Mouse (Mus musculus) adrenal gland, adult 18-20 months (tissue): ENCODE data around the gene Carnmt1. TPM values are rescaled to one million over a fixed set of nuclear protein-coding genes. Genes with fewer than 3 reads are reported as not detected.

ENCODE experiments used
- DNase-seq, 2 experiments: peaks; one replicate each; pipeline ENCODE4 v3.0.0; 2021 to 2022; ENCODE audit warnings: low spot score in 2 of 2
- long read RNA-seq, 2 experiments: library from polyadenylated mRNA; stranded (forward); transcript quantifications; one replicate each; pipeline ENCODE4 v2.0.0; 2021
- total RNA-seq, 2 experiments: library from RNA; stranded (reverse); gene quantifications; 1 replicate in 1 of 2; 2 replicates in 1 of 2; pipeline ENCODE4 v1.2.3; 2021

Carnmt1 gene
- 10 to 100 TPM; 22.8 to 25.0 TPM for total RNA-seq
- long read RNA-seq, experiment 1, full-length matches to known transcripts, result 42 of 50 reads
- long read RNA-seq, experiment 1, partial matches to known transcripts, result 0 of 50 reads
- long read RNA-seq, experiment 1, other reads (novel, unspliced or antisense), result 8 of 50 reads
- long read RNA-seq, experiment 2, full-length matches to known transcripts, result 122 of 143 reads
- long read RNA-seq, experiment 2, partial matches to known transcripts, result 3 of 143 reads
- long read RNA-seq, experiment 2, other reads (novel, unspliced or antisense), result 18 of 143 reads

- DNase-seq, result peak; percentile 96 to 98
These were observed at the start of gene Carnmt1 for GRCm38 (mm10) chr19:18670608-18671007. Gene Carnmt1 (plus strand): TSS chr19:18670764.

GRCm38 (mm10) chr19:18623894-18624293, 46.7 kb upstream of the Carnmt1 start:
- no peak for DNase-seq

- DNase-seq, result no peak
These were observed 41.0 kb upstream of the Carnmt1 start for GRCm38 (mm10) chr19:18629589-18629988.

GRCm38 (mm10) chr19:18630221-18631119, 40.1 kb upstream of the Carnmt1 start:
- DNase-seq, result no peak

GRCm38 (mm10) chr19:18631161-18631643, 39.4 kb upstream of the Carnmt1 start:
- peak; percentile 67 to 70 for DNase-seq

- DNase-seq, result peak; percentile 99
These were observed 38.8 kb upstream of the Carnmt1 start, which contains the start of the genes Ostf1 and Nmrk1 for GRCm38 (mm10) chr19:18631644-18632219. Gene Ostf1 (minus strand): TSS chr19:18631823. Gene Nmrk1 (plus strand): TSS chr19:18631950.

- no peak for DNase-seq
These were observed 38.1 kb upstream of the Carnmt1 start for GRCm38 (mm10) chr19:18632231-18633185.

- DNase-seq, result no peak
These were observed 32.6 kb upstream of the Carnmt1 start for GRCm38 (mm10) chr19:18637954-18638353.

GRCm38 (mm10) chr19:18638949-18639348, 31.6 kb upstream of the Carnmt1 start:
- no peak for DNase-seq

GRCm38 (mm10) chr19:18639552-18639951, 31.0 kb upstream of the Carnmt1 start:
- no peak for DNase-seq

- DNase-seq, result no peak
These were observed 29.6 kb upstream of the Carnmt1 start for GRCm38 (mm10) chr19:18641001-18641400.

GRCm38 (mm10) chr19:18643411-18643810, 27.2 kb upstream of the Carnmt1 start:
- DNase-seq, result no peak

- no peak for DNase-seq
These were observed 26.5 kb upstream of the Carnmt1 start for GRCm38 (mm10) chr19:18644084-18644483.

GRCm38 (mm10) chr19:18646397-18646796, 24.2 kb upstream of the Carnmt1 start:
- DNase-seq, result no peak

- peak in 1 of 2 experiments; percentile 40 for DNase-seq
These were observed 23.6 kb upstream of the Carnmt1 start for GRCm38 (mm10) chr19:18646853-18647420.

GRCm38 (mm10) chr19:18647775-18648557, 22.6 kb upstream of the Carnmt1 start:
- no peak for DNase-seq

GRCm38 (mm10) chr19:18648558-18648945, 22.0 kb upstream of the Carnmt1 start:
- DNase-seq, result no peak

- no peak for DNase-seq
These were observed 20.6 kb upstream of the Carnmt1 start for GRCm38 (mm10) chr19:18649955-18650354.

- DNase-seq, result no peak
These were observed 20.1 kb upstream of the Carnmt1 start for GRCm38 (mm10) chr19:18650473-18650872.
